Mouse (Mus musculus): ENCODE measurements around the gene Plekha7. TPM values are rescaled to one million over a fixed set of nuclear protein-coding genes. Genes with fewer than 3 reads are reported as not detected.

The Plekha7 gene
- polyA plus RNA-seq, 1 experiment = not detected

GRCm38 (mm10) chr7:116238320-116238719 lies 69.9 kb downstream of the Plekha7 start:
- H3K4me1 ChIP-seq (ENCODE audit: control insufficient read depth, insufficient read depth, low read length) = peaks cover 29% of the 10 kb centered on the region
- TF ChIP-seq POLR2A (IDR thresholded peaks at IDR 0.05; ENCODE audit: insufficient read depth, low read depth, low read length) (no peak), CTCF (IDR thresholded peaks at IDR 0.05; ENCODE audit: insufficient read depth, low read depth, low read length) (no peak)
- H3K4me3 ChIP-seq (ENCODE audit: insufficient read depth, low read depth, low read length) = no peak overlapping the region
- 39% methylated on average over 4 of the region's 4 CpGs for WGBS
- H3K27ac ChIP-seq (ENCODE audit: insufficient read depth, low read depth, low read length) = no peak overlapping the region

- peak overlapping the region; percentile 67 for H3K27ac ChIP-seq (ENCODE audit: insufficient read depth, low read depth, low read length)
- H3K4me3 ChIP-seq (ENCODE audit: insufficient read depth, low read depth, low read length) = peak overlapping the region; percentile 56
- TF ChIP-seq POLR2A (IDR thresholded peaks at IDR 0.05; ENCODE audit: insufficient read depth, low read depth, low read length) (no peak), CTCF (IDR thresholded peaks at IDR 0.05; ENCODE audit: insufficient read depth, low read depth, low read length) (no peak)
- peaks cover 29% of the 10 kb centered on the region for H3K4me1 ChIP-seq (ENCODE audit: control insufficient read depth, insufficient read depth, low read length)
- 1% methylated on average over 69 of the region's 69 CpGs for WGBS
Observed at GRCm38 (mm10) chr7:116237157-116237981, 70.8 kb downstream of the Plekha7 start.

GRCm38 (mm10) chr7:116236608-116237007 lies 71.6 kb downstream of the Plekha7 start:
- H3K4me1 ChIP-seq (ENCODE audit: control insufficient read depth, insufficient read depth, low read length) = peaks cover 29% of the 10 kb centered on the region
- 53% methylated on average over 8 of the region's 8 CpGs for WGBS
- H3K27ac ChIP-seq (ENCODE audit: insufficient read depth, low read depth, low read length) = no peak overlapping the region
- TF ChIP-seq CTCF (IDR thresholded peaks at IDR 0.05; ENCODE audit: insufficient read depth, low read depth, low read length) (no peak), POLR2A (IDR thresholded peaks at IDR 0.05; ENCODE audit: insufficient read depth, low read depth, low read length) (no peak)
- H3K4me3 ChIP-seq (ENCODE audit: insufficient read depth, low read depth, low read length) = peak overlapping the region; percentile 56; the same call in 1 of the 2 replicates

- peaks cover 29% of the 10 kb centered on the region for H3K4me1 ChIP-seq (ENCODE audit: control insufficient read depth, insufficient read depth, low read length)
- no peak overlapping the region for H3K4me3 ChIP-seq (ENCODE audit: insufficient read depth, low read depth, low read length)
- TF ChIP-seq CTCF (IDR thresholded peaks at IDR 0.05; ENCODE audit: insufficient read depth, low read depth, low read length) (no peak), POLR2A (IDR thresholded peaks at IDR 0.05; ENCODE audit: insufficient read depth, low read depth, low read length) (no peak)
- WGBS = 60% methylated on average over 7 of the region's 7 CpGs
- H3K27ac ChIP-seq (ENCODE audit: insufficient read depth, low read depth, low read length) = no peak overlapping the region
Observed at GRCm38 (mm10) chr7:116234287-116234806, 73.8 kb downstream of the Plekha7 start.

GRCm38 (mm10) chr7:116230811-116231609 lies 77.2 kb downstream of the Plekha7 start:
- Histone ChIP-seq H3K4me1 (ENCODE audit: control insufficient read depth, insufficient read depth, low read length) (peaks cover 14% of the 10 kb centered on the region), H3K4me3 (ENCODE audit: insufficient read depth, low read depth, low read length) (no peak overlapping the region), H3K27ac (ENCODE audit: insufficient read depth, low read depth, low read length) (no peak overlapping the region)
- TF ChIP-seq CTCF (IDR thresholded peaks at IDR 0.05; ENCODE audit: insufficient read depth, low read depth, low read length) = no peak
- TF ChIP-seq POLR2A (IDR thresholded peaks at IDR 0.05; ENCODE audit: insufficient read depth, low read depth, low read length) = no peak
- WGBS = 78% methylated on average over 11 of the region's 11 CpGs

- WGBS = 55% methylated on average over 7 of the region's 7 CpGs
- TF ChIP-seq CTCF (IDR thresholded peaks at IDR 0.05; ENCODE audit: insufficient read depth, low read depth, low read length) (no peak), POLR2A (IDR thresholded peaks at IDR 0.05; ENCODE audit: insufficient read depth, low read depth, low read length) (no peak)
- Histone ChIP-seq H3K4me3 (ENCODE audit: insufficient read depth, low read depth, low read length) (no peak overlapping the region), H3K4me1 (ENCODE audit: control insufficient read depth, insufficient read depth, low read length) (peaks cover 4% of the 10 kb centered on the region; the same call in 1 of the 2 replicates), H3K27ac (ENCODE audit: insufficient read depth, low read depth, low read length) (no peak overlapping the region)
Observed at GRCm38 (mm10) chr7:116226877-116227282, 81.3 kb downstream of the Plekha7 start.

DNA sequence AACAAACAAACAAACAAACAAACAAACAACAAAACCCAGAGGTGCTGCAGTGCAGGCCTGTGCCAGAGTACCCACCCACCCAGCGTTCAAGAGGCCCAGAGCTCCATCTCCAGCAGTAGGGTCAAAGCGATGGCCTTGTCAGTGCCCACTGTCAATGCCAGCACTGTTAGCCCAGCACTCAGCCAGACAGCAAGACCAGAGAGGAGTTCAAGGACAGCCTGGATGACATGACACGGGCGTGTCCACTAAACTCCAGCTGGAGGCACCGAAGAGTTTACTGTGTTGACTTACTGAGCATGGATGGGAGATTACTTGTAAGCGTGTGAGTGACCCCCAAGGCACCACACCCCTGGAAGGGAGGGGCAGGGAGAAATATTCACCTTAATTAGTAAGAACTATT lies 81.9 kb downstream of the Plekha7 start:
- no peak overlapping the region for H3K4me3 ChIP-seq (ENCODE audit: insufficient read depth, low read depth, low read length)
- no peak for TF ChIP-seq POLR2A (IDR thresholded peaks at IDR 0.05; ENCODE audit: insufficient read depth, low read depth, low read length)
- TF ChIP-seq CTCF (IDR thresholded peaks at IDR 0.05; ENCODE audit: insufficient read depth, low read depth, low read length) = no peak
- no peak overlapping the region for H3K27ac ChIP-seq (ENCODE audit: insufficient read depth, low read depth, low read length)
- peaks cover 4% of the 10 kb centered on the region; the same call in 1 of the 2 replicates for H3K4me1 ChIP-seq (ENCODE audit: control insufficient read depth, insufficient read depth, low read length)
- 96% methylated on average over 6 of the region's 6 CpGs for WGBS

- TF ChIP-seq CTCF (IDR thresholded peaks at IDR 0.05; ENCODE audit: insufficient read depth, low read depth, low read length) = no peak
- TF ChIP-seq POLR2A (IDR thresholded peaks at IDR 0.05; ENCODE audit: insufficient read depth, low read depth, low read length) = no peak
- WGBS = 68% methylated on average over 2 of the region's 2 CpGs
- no peak overlapping the region for H3K4me3 ChIP-seq (ENCODE audit: insufficient read depth, low read depth, low read length)
- H3K4me1 ChIP-seq (ENCODE audit: control insufficient read depth, insufficient read depth, low read length) = peaks cover 4% of the 10 kb centered on the region; the same call in 1 of the 2 replicates
- no peak overlapping the region for H3K27ac ChIP-seq (ENCODE audit: insufficient read depth, low read depth, low read length)
Observed at GRCm38 (mm10) chr7:116224543-116224942, 83.6 kb downstream of the Plekha7 start.

Data from olfactory bulb, adult 2 months (tissue).